In the genomic region with DNA sequence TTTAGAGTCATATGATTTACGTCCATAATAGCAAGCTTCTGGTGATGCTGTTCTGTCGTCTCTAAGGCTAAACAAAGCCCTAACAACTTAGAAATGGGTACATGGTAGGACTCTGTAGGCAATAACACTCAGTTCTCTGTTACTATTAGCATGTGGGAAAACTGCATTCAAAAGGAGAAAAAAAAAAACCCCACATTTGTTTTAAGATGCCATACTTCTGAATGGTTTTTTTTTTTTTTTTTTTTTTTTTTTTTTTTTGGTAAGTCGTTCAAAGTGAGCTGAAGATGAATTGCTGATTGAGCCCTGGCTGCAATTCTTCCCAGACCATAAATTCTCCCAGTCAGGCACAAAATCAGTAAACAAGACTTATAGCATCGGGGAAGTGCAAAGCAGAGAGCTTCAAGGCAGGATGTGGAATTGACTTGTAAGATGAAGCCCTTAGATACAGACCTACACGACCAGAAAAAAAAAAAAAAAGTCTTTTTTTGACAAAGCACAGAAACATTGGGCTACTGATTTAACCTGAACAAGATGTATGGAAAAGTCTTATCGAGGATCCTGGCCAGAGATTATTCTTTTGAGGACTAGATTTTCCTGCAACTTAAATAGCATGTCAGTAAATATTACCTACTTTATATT, we compare ENCODE assay signal across 26 mouse cellular contexts. TPM values are rescaled to one million over a fixed set of nuclear protein-coding genes. Genes with fewer than 3 reads are reported as not detected.
DNase-seq lines count a peak whose midpoint lies in the region; ATAC-seq lines count a peak whose summit lies in the region.
"Had no signal": no experiment of that assay in that cellular context is flagged by ENCODE, and none has a peak within 500 bp of the region (broad histone marks: within the 10 kb centered on the region; RNA-seq: fewer than 3 reads in every experiment).

No protein-coding gene starts in this region.

- H3K9ac ChIP-seq in neural tube, embryonic 14.5 days (replicated peaks; ENCODE audit: low read depth, low read length), result no peak overlapping the region
- H3K9ac ChIP-seq in midbrain, embryonic 11.5 days (ENCODE audit: low read length), result no peak overlapping the region
- H3K9ac ChIP-seq in midbrain, embryonic 13.5 days (replicated peaks), result no peak overlapping the region
- H3K9ac ChIP-seq: forebrain, embryonic 13.5 days; forebrain, postnatal 0 days; heart, embryonic 12.5 days; hindbrain, embryonic 15.5 days had no signal

- no peaks in the 10 kb centered on the region for H3K27me3 ChIP-seq in neural tube, embryonic 14.5 days (ENCODE audit: control insufficient read depth, insufficient read depth, low read length)
- H3K27me3 ChIP-seq in midbrain, embryonic 11.5 days (ENCODE audit: control insufficient read depth, insufficient read depth, low read length), result no peaks in the 10 kb centered on the region
- H3K27me3 ChIP-seq in midbrain, embryonic 13.5 days, result no peaks in the 10 kb centered on the region
- H3K27me3 ChIP-seq: heart, embryonic 12.5 days; hindbrain, embryonic 15.5 days had no signal

- H3K4me1 ChIP-seq in neural tube, embryonic 14.5 days (ENCODE audit: control insufficient read depth, insufficient read depth, low read length), result no peaks in the 10 kb centered on the region
- no peaks in the 10 kb centered on the region for H3K4me1 ChIP-seq in midbrain, embryonic 11.5 days (ENCODE audit: control insufficient read depth, insufficient read depth, low read length)
- H3K4me1 ChIP-seq in midbrain, embryonic 13.5 days (replicated peaks), result no peaks in the 10 kb centered on the region
- H3K4me1 ChIP-seq: embryonic facial prominence, embryonic 10.5 days; heart, embryonic 12.5 days; hindbrain, embryonic 15.5 days had no signal

- no peak for DNase-seq in neural tube, embryonic 10.5 days (ENCODE audit: extremely low spot score, low spot score)
- DNase-seq in CD4-positive, CD25-positive, alpha-beta regulatory T cell, adult 2 months (ENCODE audit: low read depth, low spot score), result peak; percentile 57
- DNase-seq in T-cell, adult 2 months (ENCODE audit: low spot score), result peak; percentile 12
- peak; percentile 15 for DNase-seq in mesoderm, embryonic 11.5 days (ENCODE audit: low read depth, low spot score)
- no peak for DNase-seq in cerebellum, postnatal 4 days (ENCODE audit: low spot score in 2 of 2)
- DNase-seq in midbrain, embryonic 11.5 days (ENCODE audit: low spot score, missing footprints), result no peak
- DNase-seq: adrenal gland, adult 2 months; adrenal gland, postnatal 25 days; cerebellum, adult 18-20 months; cerebellum, postnatal 10 days; forebrain, postnatal 0 days; gastrocnemius, postnatal 14 days; heart, postnatal 36 days; kidney, adult 11 months had no signal

- H3K27ac ChIP-seq in neural tube, embryonic 14.5 days (ENCODE audit: low read depth, low read length), result no peak overlapping the region
- H3K27ac ChIP-seq in midbrain, embryonic 11.5 days (ENCODE audit: low read depth, low read length), result no peak overlapping the region
- H3K27ac ChIP-seq in midbrain, embryonic 13.5 days, result no peak overlapping the region
- H3K27ac ChIP-seq: embryonic facial prominence, embryonic 10.5 days; forebrain, embryonic 13.5 days; hindbrain, embryonic 15.5 days had no signal

- no peak overlapping the region for H3K4me2 ChIP-seq in neural tube, embryonic 14.5 days (ENCODE audit: low read depth, low read length)
- H3K4me2 ChIP-seq in midbrain, embryonic 11.5 days, result no peak overlapping the region
- H3K4me2 ChIP-seq in midbrain, embryonic 13.5 days (replicated peaks), result no peak overlapping the region
- H3K4me2 ChIP-seq: forebrain, embryonic 13.5 days; heart, embryonic 12.5 days; hindbrain, embryonic 15.5 days had no signal

- no peak overlapping the region for H3K4me3 ChIP-seq in neural tube, embryonic 14.5 days (ENCODE audit: low read depth, low read length)
- H3K4me3 ChIP-seq in midbrain, embryonic 11.5 days (ENCODE audit: low read depth, low read length), result no peak overlapping the region
- no peak overlapping the region for H3K4me3 ChIP-seq in midbrain, embryonic 13.5 days (replicated peaks)
- H3K4me3 ChIP-seq: embryonic facial prominence, embryonic 10.5 days; forebrain, embryonic 13.5 days; heart, embryonic 12.5 days; hindbrain, embryonic 15.5 days had no signal

- 0 out of 2 replicates have a peak, but pooled peaks have one; percentile 28 for ATAC-seq in neural tube, embryonic 14.5 days (ENCODE audit: low read depth)
- ATAC-seq in midbrain, embryonic 11.5 days (ENCODE audit: low FRiP score), result no peak
- no peak for ATAC-seq in midbrain, embryonic 13.5 days

- 28% methylated on average over 6 of the region's 6 CpGs for WGBS in neural tube, embryonic 14.5 days
- WGBS in midbrain, embryonic 11.5 days, result 71% methylated on average over 6 of the region's 6 CpGs
- 69% methylated on average over 6 of the region's 6 CpGs for WGBS in midbrain, embryonic 13.5 days

- H3K9me3 ChIP-seq in neural tube, embryonic 14.5 days (ENCODE audit: control insufficient read depth, low read length), result no peaks in the 10 kb centered on the region
- H3K9me3 ChIP-seq in midbrain, embryonic 11.5 days (ENCODE audit: control insufficient read depth, low read length), result no peaks in the 10 kb centered on the region; the same call in 1 of the 2 replicates
- no peaks in the 10 kb centered on the region for H3K9me3 ChIP-seq in midbrain, embryonic 13.5 days
- H3K9me3 ChIP-seq: embryonic facial prominence, embryonic 10.5 days; forebrain, embryonic 13.5 days; G1E; heart, embryonic 12.5 days; hindbrain, embryonic 15.5 days had no signal

- no peaks in the 10 kb centered on the region for H3K36me3 ChIP-seq in neural tube, embryonic 14.5 days (ENCODE audit: control insufficient read depth, insufficient read depth, low read length)
- no peaks in the 10 kb centered on the region for H3K36me3 ChIP-seq in midbrain, embryonic 11.5 days (ENCODE audit: control insufficient read depth, insufficient read depth, low read length)
- no peaks in the 10 kb centered on the region for H3K36me3 ChIP-seq in midbrain, embryonic 13.5 days
- H3K36me3 ChIP-seq: embryonic facial prominence, embryonic 10.5 days; G1E; heart, embryonic 12.5 days; hindbrain, embryonic 15.5 days had no signal

RNA-seq across cellular contexts. Expression of gene Gm45261, which starts 51.7 kb away (rescaled TPM):
- polyA plus RNA-seq in neural tube, embryonic 14.5 days (2014; fragmentation: Nextera tagmentation; extraction: Ambion mirVana), result not detected in 2 replicates
- polyA plus RNA-seq in midbrain, embryonic 11.5 days (2014; fragmentation: Nextera tagmentation; extraction: Ambion mirVana), result not detected in 2 replicates
- not detected in 2 replicates for polyA plus RNA-seq in midbrain, embryonic 13.5 days (2015; fragmentation: Nextera tagmentation; extraction: Ambion mirVana)
- polyA plus RNA-seq: adrenal gland, adult 2 months; cortical plate, adult 2 months; embryonic facial prominence, embryonic 10.5 days; embryonic facial prominence, embryonic 14.5 days; forebrain, embryonic 13.5 days; forebrain, postnatal 0 days; G1E; heart, embryonic 12.5 days; heart, embryonic 16.5 days; hindbrain, embryonic 11.5 days; hindbrain, embryonic 15.5 days; intestine, embryonic 14.5 days had no signal

Comparison
In these comparisons a context has a peak if more than half of its experiments do, and no peak if none do; other contexts are left out.
1. DNase-seq: peak in CD4-positive, CD25-positive, alpha-beta regulatory T cell, adult 2 months (single experiment), T-cell, adult 2 months (single experiment) and mesoderm, embryonic 11.5 days (single experiment); none in neural tube, embryonic 10.5 days (single experiment), cerebellum, postnatal 4 days (0 of 2) and midbrain, embryonic 11.5 days (single experiment).